Mouse (Mus musculus) stomach, embryonic 15.5 days (tissue): Measurements from ENCODE around the gene Itih2. TPM values are rescaled to one million over a fixed set of nuclear protein-coding genes. Genes with fewer than 3 reads are reported as not detected.

Experiments
- ATAC-seq: fragments of 200-750 bp; cut with Nextera tagmentation; 2 replicates; pipeline ENCODE4 v1.8.0; 2017; ENCODE audit warnings: low read depth, moderate number of reproducible peaks, moderate TSS enrichment; ENCODE audit not compliant: insufficient read depth, low FRiP score
- H3K27ac ChIP-seq: fragments of 300-500 bp; sonication (generic); 2 replicates; pipeline ENCODE4 v1.5.1; 2015; ENCODE audit warnings: mild to moderate bottlenecking, inconsistent platforms
- H3K27me3 ChIP-seq: fragments of 300-500 bp; sonication (generic); replicated peaks from 2 replicates; pipeline ENCODE4 v1.6.1; 2015; ENCODE audit warnings: inconsistent platforms
- H3K36me3 ChIP-seq: fragments of 300-500 bp; sonication (generic); 2 replicates; pipeline ENCODE4 v1.6.1; 2015; ENCODE audit warnings: inconsistent platforms
- H3K4me1 ChIP-seq: fragments of 300-500 bp; sonication (generic); 2 replicates; pipeline ENCODE4 v1.6.1; 2015; ENCODE audit warnings: inconsistent platforms
- H3K4me2 ChIP-seq: fragments of 300-500 bp; sonication (generic); 2 replicates; pipeline ENCODE4 v1.6.1; 2015; ENCODE audit warnings: mild to moderate bottlenecking, inconsistent platforms
- H3K4me3 ChIP-seq: fragments of 300-500 bp; sonication (generic); replicated peaks from 2 replicates; pipeline ENCODE4 v1.5.1; 2015; ENCODE audit warnings: inconsistent platforms
- H3K9ac ChIP-seq: fragments of 300-500 bp; sonication (generic); 2 replicates; pipeline ENCODE4 v1.6.1; 2015; ENCODE audit warnings: inconsistent platforms
- H3K9me3 ChIP-seq: fragments of 300-500 bp; sonication (generic); 2 replicates; pipeline ENCODE4 v1.6.1; 2016; ENCODE audit warnings: inconsistent platforms
- WGBS: fragments of 180-500 bp; shearing (Covaris S2); methylation state at CpG from one replicate; pipeline ENCODE4 v1.1.7; 2015; 5-methylcytosine and 5-hydroxymethylcytosine counted together
- polyA plus RNA-seq: library from polyadenylated mRNA; unstranded; fragments of >200 nt; fragmentation: Nextera tagmentation; extraction: Ambion mirVana; gene quantifications from 2 replicates; pipeline ENCODE4 v1.2.1, GENCODE M21; 2015

The Itih2 gene
- polyA plus RNA-seq, 1 experiment from 2014 or later, result 22.9 TPM

GRCm38 (mm10) chr2:10142472-10143454 is 11.6 kb upstream of the Itih2 start:
- no peaks in the 10 kb centered on the region for H3K36me3 ChIP-seq
- no peak overlapping the region for H3K27ac ChIP-seq
- H3K4me1 ChIP-seq, result no peaks in the 10 kb centered on the region
- no peaks in the 10 kb centered on the region for H3K9me3 ChIP-seq
- no peaks in the 10 kb centered on the region for H3K27me3 ChIP-seq
- no peak overlapping the region for H3K4me3 ChIP-seq
- no peak overlapping the region for H3K4me2 ChIP-seq
- WGBS, result 36% methylated on average over 8 of the region's 8 CpGs
- ATAC-seq, result peak; percentile 70
- no peak overlapping the region for H3K9ac ChIP-seq

GRCm38 (mm10) chr2:10140456-10140855 is 9.3 kb upstream of the Itih2 start:
- ATAC-seq, result no peak
- Histone ChIP-seq H3K27me3 (no peaks in the 10 kb centered on the region), H3K9ac (no peak overlapping the region), H3K27ac (no peak overlapping the region), H3K4me1 (no peaks in the 10 kb centered on the region), H3K36me3 (no peaks in the 10 kb centered on the region), H3K9me3 (no peaks in the 10 kb centered on the region), H3K4me3 (no peak overlapping the region), H3K4me2 (no peak overlapping the region)
- WGBS, result 74% methylated on average over 5 of the region's 5 CpGs

GRCm38 (mm10) chr2:10137320-10137719 is 6.1 kb upstream of the Itih2 start:
- no peak for ATAC-seq
- H3K9ac ChIP-seq, result no peak overlapping the region
- H3K27me3 ChIP-seq, result no peaks in the 10 kb centered on the region
- H3K9me3 ChIP-seq, result no peaks in the 10 kb centered on the region
- H3K4me2 ChIP-seq, result no peak overlapping the region
- H3K27ac ChIP-seq, result no peak overlapping the region
- no peaks in the 10 kb centered on the region for H3K4me1 ChIP-seq
- no peaks in the 10 kb centered on the region for H3K36me3 ChIP-seq
- WGBS, result 77% methylated on average over 2 of the region's 2 CpGs
- no peak overlapping the region for H3K4me3 ChIP-seq

- no peaks in the 10 kb centered on the region for H3K36me3 ChIP-seq
- H3K4me1 ChIP-seq, result no peaks in the 10 kb centered on the region
- H3K9me3 ChIP-seq, result no peaks in the 10 kb centered on the region
- no peak overlapping the region for H3K4me2 ChIP-seq
- no peak overlapping the region for H3K9ac ChIP-seq
- no peak overlapping the region for H3K27ac ChIP-seq
- 54% methylated on average over 6 of the region's 6 CpGs for WGBS
- H3K27me3 ChIP-seq, result no peaks in the 10 kb centered on the region
- H3K4me3 ChIP-seq, result no peak overlapping the region
- no peak for ATAC-seq
Measured at GRCm38 (mm10) chr2:10133941-10134340, 2.7 kb upstream of the Itih2 start.

- Histone ChIP-seq H3K36me3 (no peaks in the 10 kb centered on the region), H3K9ac (no peak overlapping the region), H3K9me3 (no peaks in the 10 kb centered on the region), H3K27ac (no peak overlapping the region), H3K4me3 (no peak overlapping the region), H3K27me3 (no peaks in the 10 kb centered on the region), H3K4me1 (no peaks in the 10 kb centered on the region), H3K4me2 (no peak overlapping the region)
- ATAC-seq, result no peak
- WGBS, result 92% methylated on average over 1 of the region's 1 CpGs
Measured at GRCm38 (mm10) chr2:10132128-10132527, 932 bp upstream of the Itih2 start.

- ATAC-seq, result no peak; the same call in 1 of the 2 replicates
- 47% methylated on average over 8 of the region's 8 CpGs for WGBS
- 0 out of 2 replicates have a peak overlapping the region, but pooled peaks have one; percentile 32 for H3K27ac ChIP-seq
Measured at GRCm38 (mm10) chr2:10130341-10130990, 730 bp downstream of the Itih2 start.

GRCm38 (mm10) chr2:10128571-10128970 is 2.6 kb downstream of the Itih2 start:
- H3K9me3 ChIP-seq, result no peaks in the 10 kb centered on the region
- no peaks in the 10 kb centered on the region for H3K36me3 ChIP-seq
- H3K9ac ChIP-seq, result no peak overlapping the region
- 58% methylated on average over 4 of the region's 4 CpGs for WGBS
- no peaks in the 10 kb centered on the region for H3K27me3 ChIP-seq
- no peaks in the 10 kb centered on the region for H3K4me1 ChIP-seq
- H3K4me3 ChIP-seq, result no peak overlapping the region
- no peak for ATAC-seq
- no peak overlapping the region for H3K27ac ChIP-seq
- H3K4me2 ChIP-seq, result no peak overlapping the region

More at GRCm38 (mm10) chr2:10130341-10130990, 730 bp downstream of the Itih2 start:
- Histone ChIP-seq H3K4me1 (no peaks in the 10 kb centered on the region), H3K4me2 (no peak overlapping the region), H3K27me3 (no peaks in the 10 kb centered on the region), H3K36me3 (no peaks in the 10 kb centered on the region), H3K9me3 (no peaks in the 10 kb centered on the region), H3K9ac (no peak overlapping the region), H3K4me3 (no peak overlapping the region)

- H3K4me3 ChIP-seq, result no peak overlapping the region
- no peaks in the 10 kb centered on the region for H3K36me3 ChIP-seq
- H3K4me2 ChIP-seq, result no peak overlapping the region
- no peaks in the 10 kb centered on the region for H3K27me3 ChIP-seq
- ATAC-seq, result no peak
- H3K9ac ChIP-seq, result no peak overlapping the region
- WGBS, result 85% methylated on average over 5 of the region's 5 CpGs
- no peaks in the 10 kb centered on the region for H3K9me3 ChIP-seq
- H3K27ac ChIP-seq, result no peak overlapping the region
- no peaks in the 10 kb centered on the region for H3K4me1 ChIP-seq
Measured at GRCm38 (mm10) chr2:10127471-10127870, 3.7 kb downstream of the Itih2 start.

- 84% methylated on average over 4 of the region's 4 CpGs for WGBS
- no peak; the same call in 1 of the 2 replicates for ATAC-seq
Measured at GRCm38 (mm10) chr2:10126122-10126521, 5.1 kb downstream of the Itih2 start.

GRCm38 (mm10) chr2:10121826-10122225 is 9.4 kb downstream of the Itih2 start:
- Histone ChIP-seq H3K4me2 (no peak overlapping the region), H3K27ac (no peak overlapping the region), H3K27me3 (no peaks in the 10 kb centered on the region), H3K9ac (no peak overlapping the region), H3K9me3 (no peaks in the 10 kb centered on the region), H3K4me3 (no peak overlapping the region), H3K36me3 (no peaks in the 10 kb centered on the region), H3K4me1 (no peaks in the 10 kb centered on the region)
- 67% methylated on average over 3 of the region's 3 CpGs for WGBS
- no peak for ATAC-seq

More at GRCm38 (mm10) chr2:10126122-10126521, 5.1 kb downstream of the Itih2 start:
- Histone ChIP-seq H3K4me1 (no peaks in the 10 kb centered on the region), H3K4me3 (no peak overlapping the region), H3K9me3 (no peaks in the 10 kb centered on the region), H3K4me2 (no peak overlapping the region), H3K27me3 (no peaks in the 10 kb centered on the region), H3K27ac (no peak overlapping the region), H3K9ac (no peak overlapping the region), H3K36me3 (no peaks in the 10 kb centered on the region)

- Histone ChIP-seq H3K4me1 (no peaks in the 10 kb centered on the region), H3K9ac (no peak overlapping the region), H3K36me3 (no peaks in the 10 kb centered on the region), H3K27me3 (no peaks in the 10 kb centered on the region), H3K27ac (no peak overlapping the region), H3K4me3 (no peak overlapping the region), H3K4me2 (no peak overlapping the region), H3K9me3 (no peaks in the 10 kb centered on the region)
- no peak for ATAC-seq
- WGBS, result 77% methylated on average over 8 of the region's 8 CpGs
Measured at GRCm38 (mm10) chr2:10119276-10119675, 11.9 kb downstream of the Itih2 start.

GRCm38 (mm10) chr2:10118751-10119150 is 12.4 kb downstream of the Itih2 start:
- Histone ChIP-seq H3K27ac (no peak overlapping the region), H3K4me3 (no peak overlapping the region), H3K9me3 (no peaks in the 10 kb centered on the region), H3K36me3 (no peaks in the 10 kb centered on the region), H3K4me2 (no peak overlapping the region), H3K27me3 (no peaks in the 10 kb centered on the region), H3K4me1 (no peaks in the 10 kb centered on the region), H3K9ac (no peak overlapping the region)
- 74% methylated on average over 1 of the region's 1 CpGs for WGBS
- no peak for ATAC-seq
